8 mouse cellular contexts compared by ENCODE assay signal in genomic region chrX:94197789-94198188, GRCm38 (mm10). TPM values are rescaled to one million over a fixed set of nuclear protein-coding genes. Genes with fewer than 3 reads are reported as not detected.
DNase-seq lines count a peak whose midpoint lies in the region; ATAC-seq and TF ChIP-seq lines count a peak whose summit lies in the region.
"Had no signal": no experiment of that assay in that cellular context is flagged by ENCODE, and none has a peak within 500 bp of the region (broad histone marks: within the 10 kb centered on the region; RNA-seq: fewer than 3 reads in every experiment).

No protein-coding gene starts in this region.

- peaks cover 89% of the 10 kb centered on the region for H3K36me3 ChIP-seq in intestine, embryonic 14.5 days (ENCODE audit: control insufficient read depth, insufficient read depth, low read length)
- H3K36me3 ChIP-seq in intestine, embryonic 16.5 days (ENCODE audit: control insufficient read depth, insufficient read depth, low read length) = peaks cover 10% of the 10 kb centered on the region; the same call in 1 of the 2 replicates
- peaks cover 36 to 68% of the 10 kb centered on the region in 2 experiments for H3K36me3 ChIP-seq in CH12.LX (replicated peaks in 1 of 2; ENCODE audit: control insufficient read depth in 1 of 2, insufficient read depth in 1 of 2, low read length in 1 of 2)

- H3K9ac ChIP-seq in intestine, embryonic 14.5 days (ENCODE audit: low read length) = no peak overlapping the region
- no peak overlapping the region for H3K9ac ChIP-seq in intestine, embryonic 16.5 days (ENCODE audit: low read depth, low read length)
- H3K9ac ChIP-seq in CH12.LX (ENCODE audit: insufficient read depth, low read depth) = no peak overlapping the region
- H3K9ac ChIP-seq: heart, embryonic 15.5 days had no signal

- no peaks in the 10 kb centered on the region for H3K27me3 ChIP-seq in intestine, embryonic 14.5 days (replicated peaks; ENCODE audit: control insufficient read depth, insufficient read depth, low read length)
- H3K27me3 ChIP-seq in intestine, embryonic 16.5 days (replicated peaks; ENCODE audit: control insufficient read depth, insufficient read depth, low read length) = no peaks in the 10 kb centered on the region
- no peaks in the 10 kb centered on the region for H3K27me3 ChIP-seq in CH12.LX (replicated peaks)
- H3K27me3 ChIP-seq: heart, embryonic 15.5 days had no signal

- H3K4me1 ChIP-seq in intestine, embryonic 14.5 days (replicated peaks; ENCODE audit: control insufficient read depth, insufficient read depth, low read length) = no peaks in the 10 kb centered on the region
- H3K4me1 ChIP-seq in intestine, embryonic 16.5 days (ENCODE audit: control insufficient read depth, insufficient read depth, low read length) = no peaks in the 10 kb centered on the region
- H3K4me1 ChIP-seq in CH12.LX (ENCODE audit: control insufficient read depth in 1 of 2, insufficient read depth in 2 of 2) = no peaks in the 10 kb centered on the region
- H3K4me1 ChIP-seq: heart, embryonic 15.5 days had no signal

- H3K79me2 ChIP-seq in CH12.LX (replicated peaks; ENCODE audit: control insufficient read depth, extremely low read depth, insufficient read depth, poor library complexity, severe bottlenecking) = no peaks in the 10 kb centered on the region

- H3K4me2 ChIP-seq in intestine, embryonic 14.5 days (ENCODE audit: low read length) = no peak overlapping the region
- H3K4me2 ChIP-seq in intestine, embryonic 16.5 days (ENCODE audit: low read depth, low read length) = no peak overlapping the region
- no peak overlapping the region for H3K4me2 ChIP-seq in CH12.LX (ENCODE audit: insufficient read depth, low read depth, poor library complexity, severe bottlenecking)
- H3K4me2 ChIP-seq: heart, embryonic 15.5 days had no signal

- no peak for TF ChIP-seq EP300 in CH12.LX (IDR thresholded peaks at IDR 0.05; ENCODE audit: low read length)

- no peak for TF ChIP-seq POLR2A in CH12.LX (IDR thresholded peaks at IDR 0.05; ENCODE audit: low read depth, low read length)

- H3K9me3 ChIP-seq in intestine, embryonic 14.5 days (ENCODE audit: control insufficient read depth, low read length) = no peaks in the 10 kb centered on the region
- no peaks in the 10 kb centered on the region; the same call in 1 of the 2 replicates for H3K9me3 ChIP-seq in intestine, embryonic 16.5 days (ENCODE audit: control insufficient read depth, low read length)
- no peaks in the 10 kb centered on the region for H3K9me3 ChIP-seq in CH12.LX (replicated peaks; ENCODE audit: low read length)
- H3K9me3 ChIP-seq: heart, embryonic 15.5 days had no signal

- TF ChIP-seq RAD21 in CH12.LX (IDR thresholded peaks at IDR 0.05; ENCODE audit: low read depth, low read length) = no peak; the same call in 1 of the 2 replicates

- 79% methylated on average over 5 of the region's 5 CpGs for WGBS in intestine, embryonic 14.5 days
- 82% methylated on average over 5 of the region's 5 CpGs for whole genome bisulfite sequencing in intestine, embryonic 16.5 days

- H3K27ac ChIP-seq in intestine, embryonic 14.5 days (ENCODE audit: low read depth) = no peak overlapping the region
- H3K27ac ChIP-seq in intestine, embryonic 16.5 days (ENCODE audit: low read length) = no peak overlapping the region
- no peak overlapping the region for H3K27ac ChIP-seq in CH12.LX (ENCODE audit: insufficient read depth, low read depth)
- H3K27ac ChIP-seq: heart, embryonic 15.5 days had no signal

- ATAC-seq in intestine, embryonic 14.5 days (replicated peaks; ENCODE audit: low FRiP score, low TSS enrichment, low read depth) = no peak
- no peak for ATAC-seq in intestine, embryonic 16.5 days
- peak; percentile 71 for ATAC-seq in erythroid progenitor cell, adult 5-6 weeks (replicated peaks; ENCODE audit: low FRiP score, poor library complexity, severe bottlenecking)

- in situ Hi-C loops in CH12.LX (cut with MboI; ENCODE audit: low pct_ligation_motif_present, low pct_unique_long_range_greater_than_20kb, low sequenced_read_pairs) = no loop called here

- dilution Hi-C loops in CH12.LX (cut with MboI; ENCODE audit: extremely low pct_ligation_motif_present, extremely low pct_unique_long_range_greater_than_20kb, low sequenced_read_pairs) = no loop called here

- no peak overlapping the region for H3K4me3 ChIP-seq in intestine, embryonic 14.5 days (ENCODE audit: low read depth, low read length)
- H3K4me3 ChIP-seq in intestine, embryonic 16.5 days (ENCODE audit: low read length) = no peak overlapping the region
- no peak overlapping the region for H3K4me3 ChIP-seq in CH12.LX (replicated peaks in 1 of 3; ENCODE audit: low read depth in 2 of 3, low read length in 2 of 3, poor library complexity in 1 of 3)
- H3K4me3 ChIP-seq: heart, embryonic 15.5 days had no signal

- peak; percentile 35 to 48; a peak in 3 of 4 replicates for TF ChIP-seq CTCF in CH12.LX (conservative IDR thresholded peaks at IDR 0.05 in 1 of 2, IDR thresholded peaks at IDR 0.05 in 1 of 2; ENCODE audit: low read depth in 2 of 2, low read length in 2 of 2)

- peak; percentile 61 for DNase-seq in intestine, embryonic 14.5 days (ENCODE audit: low spot score)
- DNase-seq in B cell, adult 2 months = peak; percentile 66 to 86
- peak; percentile 47 for DNase-seq in CH12.LX (ENCODE audit: extremely low read depth)
- peak; percentile 4 to 41 for DNase-seq in spleen, postnatal 36 days (ENCODE audit: low spot score in 2 of 2)
- DNase-seq in testis, postnatal 14 days (ENCODE audit: low spot score) = no peak

TF ChIP-seq in CH12.LX, 34 proteins besides CTCF, POLR2A, EP300 and RAD21:
- TF ChIP-seq IRF4 (IDR thresholded peaks at IDR 0.05; ENCODE audit: low read depth, low read length) = no peak
- TF ChIP-seq HCFC1 (IDR thresholded peaks at IDR 0.05; ENCODE audit: low read depth, low read length) = no peak
- no peak for TF ChIP-seq ELF1 (IDR thresholded peaks at IDR 0.05; ENCODE audit: low read depth, low read length)
- TF ChIP-seq JUN (IDR thresholded peaks at IDR 0.05; ENCODE audit: insufficient read depth, low read depth, low read length) = no peak
- TF ChIP-seq ZMIZ1 (IDR thresholded peaks at IDR 0.05; ENCODE audit: low read depth, low read length) = no peak
- TF ChIP-seq CHD2 (IDR thresholded peaks at IDR 0.05; ENCODE audit: low read length) = no peak
- no peak for TF ChIP-seq MXI1 (IDR thresholded peaks at IDR 0.05; ENCODE audit: low read depth, low read length)
- TF ChIP-seq ETS1 (conservative IDR thresholded peaks at IDR 0.05; ENCODE audit: low read depth, low read length) = no peak
- TF ChIP-seq E2F4 (IDR thresholded peaks at IDR 0.05; ENCODE audit: insufficient replicate concordance, low read depth, low read length) = no peak
- no peak for TF ChIP-seq BHLHE40 (IDR thresholded peaks at IDR 0.05; ENCODE audit: low read depth, low read length)
- no peak for TF ChIP-seq USF2 (conservative IDR thresholded peaks at IDR 0.05; ENCODE audit: low read depth, low read length)
- TF ChIP-seq MAZ (IDR thresholded peaks at IDR 0.05; ENCODE audit: low read depth, low read length) = no peak
- TF ChIP-seq MAX (IDR thresholded peaks at IDR 0.05; ENCODE audit: low read length) = no peak
- no peak for TF ChIP-seq ZKSCAN1 (IDR thresholded peaks at IDR 0.05; ENCODE audit: borderline replicate concordance, low read depth, low read length)
- no peak for TF ChIP-seq UBTF (IDR thresholded peaks at IDR 0.05; ENCODE audit: low read depth, low read length)
- no peak for TF ChIP-seq USF1 (IDR thresholded peaks at IDR 0.05; ENCODE audit: low read depth, low read length)
- TF ChIP-seq MAFK (IDR thresholded peaks at IDR 0.05; ENCODE audit: insufficient replicate concordance, low read length) = no peak
- TF ChIP-seq MYC (IDR thresholded peaks at IDR 0.05; ENCODE audit: low read depth, low read length) = no peak

RNA-seq across cellular contexts. Expression of gene Eif2s3x, which starts 14.9 kb away (rescaled TPM):
- polyA plus RNA-seq in intestine, embryonic 14.5 days (2014; fragmentation: Nextera tagmentation; extraction: Ambion mirVana) = 75.5 and 123 TPM in 2 replicates
- 63.0 and 68.9 TPM in 2 replicates for polyA plus RNA-seq in intestine, embryonic 16.5 days (2015; fragmentation: Nextera tagmentation; extraction: Ambion mirVana)
- total RNA-seq in CH12.LX (2012; rRNA removed) (130 and 154 TPM in 2 replicates), CH12.LX (2014; rRNA removed) (271 and 272 TPM in 2 replicates)
- 243 and 244 TPM in 2 replicates for polyA plus RNA-seq in CH12.LX (2012; ENCODE audit: insufficient read length, low read depth)
- total RNA-seq in erythroid progenitor cell, adult 5-6 weeks (2015; ENCODE audit: low replicate concordance) = 72.4 and 106 TPM in 2 replicates
- 46.4 and 60.6 TPM in 2 replicates for total RNA-seq in erythroid progenitor cell, adult 5-6 weeks (2017; ENCODE audit: low replicate concordance)

RNA-seq across cellular contexts. Expression of gene Klhl15, which starts 36.6 kb away (rescaled TPM):
- 10.4 and 11.6 TPM in 2 replicates for polyA plus RNA-seq in intestine, embryonic 14.5 days (2014; fragmentation: Nextera tagmentation; extraction: Ambion mirVana)
- 5.7 and 6.2 TPM in 2 replicates for polyA plus RNA-seq in intestine, embryonic 16.5 days (2015; fragmentation: Nextera tagmentation; extraction: Ambion mirVana)
- total RNA-seq in CH12.LX (2012; rRNA removed) (5.3 and 7.9 TPM in 2 replicates), CH12.LX (2014; rRNA removed) (8.1 and 8.4 TPM in 2 replicates)
- polyA plus RNA-seq in CH12.LX (2012; ENCODE audit: insufficient read length, low read depth) = 9.4 TPM in 2 replicates
- 7.5 and 8.3 TPM in 2 replicates for total RNA-seq in erythroid progenitor cell, adult 5-6 weeks (2015; ENCODE audit: low replicate concordance)
- 6.8 and 9.6 TPM in 2 replicates for total RNA-seq in erythroid progenitor cell, adult 5-6 weeks (2017; ENCODE audit: low replicate concordance)
